Mouse (Mus musculus) mouse trophoblast stem cell (cell line): ENCODE measurements around the gene Gm13199.

Source experiments
- in situ Hi-C, 2 experiments: fragments of 300-500 bp; cut with MseI, MboI; formaldehyde crosslinking; loops; 2 replicates in 1 of 2; 3 replicates in 1 of 2; pipeline ENCODE4 v1.15.1; 2025

The Gm13199 gene

DNA sequence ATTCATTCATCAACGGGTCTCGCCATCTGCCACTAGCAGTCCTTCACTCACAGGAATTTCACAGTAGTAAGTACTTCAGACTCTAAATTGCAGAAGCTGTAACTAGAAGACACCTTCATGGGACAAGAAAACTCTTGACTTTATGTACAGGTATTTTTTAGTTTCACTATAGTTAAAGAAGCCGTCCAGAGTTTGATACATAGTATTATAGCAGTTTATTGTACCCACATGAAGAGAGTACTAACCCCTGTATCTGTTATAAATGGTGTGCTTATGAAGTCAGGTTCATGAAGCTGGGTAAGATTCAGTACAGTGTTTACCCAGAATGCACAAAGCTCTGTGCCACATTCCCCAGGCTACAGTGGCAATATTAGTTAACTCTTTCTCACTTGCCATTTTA, at the start of gene Gm13199:
Gene Gm13199 (minus strand): TSS at position 101 of the 400 bp plus-strand sequence.
- in situ Hi-C loops: no loop called here

DNA sequence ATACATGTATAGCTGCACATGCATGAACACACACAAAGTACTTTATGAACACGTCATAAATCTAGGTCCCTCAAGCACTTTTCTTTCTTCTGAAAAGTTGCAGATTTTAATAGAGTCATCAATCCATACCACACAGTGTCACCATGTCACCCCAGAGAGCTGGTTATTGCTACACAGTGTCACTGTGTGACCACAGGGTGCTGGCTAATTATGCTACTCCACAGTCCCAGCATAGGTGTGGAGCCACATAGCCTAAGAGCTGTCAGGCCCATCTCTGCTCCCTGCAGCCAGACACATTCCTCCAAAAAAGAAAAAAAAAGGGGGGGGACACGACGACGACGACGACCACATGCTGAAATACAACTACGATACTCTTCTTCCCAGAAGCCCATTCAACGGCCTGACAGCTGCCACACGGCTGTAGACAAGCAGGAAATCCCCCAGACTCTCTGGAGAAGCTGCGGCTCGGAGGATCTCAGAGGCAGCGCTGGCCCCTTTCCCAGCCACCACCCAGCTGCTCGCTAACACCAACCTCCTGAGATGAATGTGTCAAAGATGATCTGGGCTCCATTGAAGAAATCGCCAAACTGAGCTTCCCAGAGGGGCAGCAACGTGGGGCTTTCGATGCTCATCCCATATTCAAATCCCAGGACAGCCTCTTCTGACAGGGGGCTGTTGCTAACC, 48.7 kb upstream of the Gm13199 start:
- in situ Hi-C loops: no loop called here

DNA sequence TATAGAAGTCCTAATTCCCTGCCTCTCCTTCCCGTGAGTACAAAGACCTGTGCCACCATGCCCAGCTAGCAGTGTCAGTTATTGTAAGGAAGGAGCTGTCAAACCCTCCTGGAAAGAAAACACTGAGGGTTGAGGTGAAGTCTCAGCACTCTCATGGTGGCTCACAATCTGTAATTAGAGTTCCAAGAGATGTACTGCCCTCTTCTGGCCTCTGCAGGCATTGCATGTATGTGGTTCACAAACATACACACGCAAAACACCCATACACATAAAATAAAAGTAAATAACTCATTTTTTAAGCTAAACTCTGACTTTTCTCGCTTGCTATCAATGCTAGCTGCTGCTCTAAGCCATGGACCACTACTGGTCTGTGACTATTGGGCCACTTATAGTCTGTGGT, 43.9 kb upstream of the Gm13199 start:
- in situ Hi-C loops: no loop called here

DNA sequence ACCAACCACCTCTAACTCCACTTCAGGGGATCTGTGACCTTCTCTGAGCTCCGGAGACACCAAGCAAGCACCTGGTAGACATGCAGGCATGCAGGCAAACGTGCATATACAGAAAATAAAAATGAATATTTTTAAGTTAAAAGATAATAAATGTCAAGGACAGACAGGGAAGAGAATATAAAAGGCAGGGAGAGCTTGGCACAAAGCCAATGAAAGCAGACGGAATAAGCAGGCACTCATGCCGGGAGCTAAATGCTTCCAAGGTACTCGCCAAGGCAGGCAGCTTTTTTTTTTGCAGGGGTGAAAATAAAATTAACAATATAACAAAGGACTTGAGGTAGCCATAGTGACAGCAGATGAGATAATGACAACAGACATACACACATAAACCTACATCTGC, 43.4 kb upstream of the Gm13199 start:
- in situ Hi-C loops: no loop called here

GRCm38 (mm10) chr2:5900145-5900544, 37.4 kb upstream of the Gm13199 start:
- in situ Hi-C loops: no loop called here

DNA sequence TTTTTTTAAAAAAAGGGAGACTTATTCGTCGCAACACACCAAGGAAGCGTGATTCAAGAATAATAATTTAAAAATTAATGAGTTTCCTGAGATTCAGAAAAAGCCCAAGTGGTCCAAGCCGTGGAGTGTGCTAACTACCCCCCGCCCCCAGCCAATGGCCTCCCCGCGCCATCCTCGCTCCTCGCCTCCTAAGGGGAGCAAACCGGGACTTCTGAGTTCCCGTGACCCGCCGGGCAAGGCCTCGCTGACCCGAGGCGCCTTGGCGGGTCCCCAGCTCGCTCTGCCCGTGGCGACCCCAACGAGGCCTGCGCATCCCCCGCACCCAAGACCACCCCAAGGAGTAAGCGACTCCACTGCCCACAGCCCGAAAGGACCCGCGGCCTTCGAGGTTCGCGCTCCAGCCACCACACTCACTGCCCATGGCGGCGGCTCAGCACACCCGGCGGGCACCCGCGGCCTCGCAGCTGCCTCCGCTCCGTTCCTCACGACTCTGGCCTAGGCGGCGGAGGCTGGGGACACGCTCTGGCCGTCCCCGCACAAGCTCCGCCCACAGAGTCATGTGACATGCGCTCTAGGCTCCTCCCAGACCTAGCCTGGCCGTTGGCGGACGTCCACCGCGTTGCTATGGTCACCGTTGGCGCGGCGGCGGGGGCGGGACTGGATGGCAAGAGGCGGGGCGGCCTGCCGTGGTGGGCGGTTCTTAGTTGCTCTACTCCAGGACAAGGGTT, 32.3 kb upstream of the Gm13199 start, which contains the start of gene Sec61a2:
Gene Sec61a2 (minus strand): TSS at position 590 of the 728 bp plus-strand sequence.
- in situ Hi-C loops: no loop called here

GRCm38 (mm10) chr2:5894296-5894695, 31.6 kb upstream of the Gm13199 start:
- in situ Hi-C loops: no loop called here

- in situ Hi-C loops: no loop called here
Observed at GRCm38 (mm10) chr2:5889412-5889811, 26.7 kb upstream of the Gm13199 start.

GRCm38 (mm10) chr2:5888865-5889264, 26.1 kb upstream of the Gm13199 start:
- in situ Hi-C loops: no loop called here

DNA sequence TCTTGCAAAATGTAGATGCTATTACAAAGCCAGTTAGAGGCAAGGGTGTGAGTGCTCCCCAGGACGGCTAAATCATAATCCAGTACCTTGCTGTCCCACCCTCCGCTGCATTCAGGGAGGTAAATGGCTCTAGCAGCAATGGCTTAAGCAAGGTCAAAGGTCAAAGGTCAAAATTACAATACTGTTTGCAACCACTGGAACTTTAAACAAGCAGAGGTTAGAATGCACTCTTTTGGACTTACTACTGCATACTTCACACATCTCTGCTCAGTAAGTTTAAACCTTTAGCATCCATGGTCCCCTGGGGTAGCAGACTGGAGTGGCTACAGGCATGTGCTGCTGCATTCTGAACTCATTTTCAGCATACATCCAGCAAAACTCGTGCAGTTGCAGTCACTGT, 14.7 kb upstream of the Gm13199 start:
- in situ Hi-C loops: no loop called here

DNA sequence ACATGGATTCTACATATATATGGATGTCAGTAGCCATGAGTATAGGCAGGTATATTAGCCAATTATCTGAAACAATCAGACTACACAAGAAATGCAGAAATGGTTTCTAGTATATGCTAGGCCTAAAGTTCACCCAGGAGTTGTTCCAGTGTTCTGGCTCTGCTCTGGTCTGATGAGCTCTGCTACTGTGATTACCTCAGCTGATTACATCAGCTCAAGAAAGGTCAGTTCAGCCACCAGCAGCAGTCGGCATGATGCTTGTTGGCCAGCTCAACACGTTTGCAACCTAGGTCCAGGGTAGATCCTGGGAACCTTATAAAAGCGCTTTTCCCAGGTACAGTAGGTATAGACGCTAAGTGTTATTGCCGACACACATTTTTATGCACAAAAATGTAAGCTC, 7.0 kb upstream of the Gm13199 start:
- in situ Hi-C loops: no loop called here

- in situ Hi-C loops: no loop called here
Observed at GRCm38 (mm10) chr2:5867681-5868080, 4.9 kb upstream of the Gm13199 start.

DNA sequence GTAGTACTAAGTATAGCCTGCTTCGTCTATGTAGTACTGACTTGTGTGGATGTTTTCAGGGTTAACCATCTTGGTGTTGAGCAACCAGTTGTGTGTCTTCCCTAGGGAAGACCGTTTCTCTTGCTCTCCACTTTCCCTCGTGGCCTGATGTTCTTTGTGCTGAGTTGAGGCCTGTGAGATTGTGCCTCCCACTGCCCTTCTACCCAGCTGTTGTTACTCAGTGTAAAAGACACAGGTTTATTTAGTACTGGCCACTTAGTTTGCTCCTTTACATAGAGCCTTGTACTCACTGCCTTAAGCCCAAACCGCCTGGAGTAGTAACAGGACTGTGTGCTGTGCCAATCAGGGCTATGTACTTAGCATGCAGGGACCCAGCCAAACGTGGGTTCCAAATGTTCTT, 10.9 kb downstream of the Gm13199 start:
- in situ Hi-C loops: no loop called here

- in situ Hi-C loops: no loop called here
Observed at GRCm38 (mm10) chr2:5851116-5851515, 11.6 kb downstream of the Gm13199 start.

DNA sequence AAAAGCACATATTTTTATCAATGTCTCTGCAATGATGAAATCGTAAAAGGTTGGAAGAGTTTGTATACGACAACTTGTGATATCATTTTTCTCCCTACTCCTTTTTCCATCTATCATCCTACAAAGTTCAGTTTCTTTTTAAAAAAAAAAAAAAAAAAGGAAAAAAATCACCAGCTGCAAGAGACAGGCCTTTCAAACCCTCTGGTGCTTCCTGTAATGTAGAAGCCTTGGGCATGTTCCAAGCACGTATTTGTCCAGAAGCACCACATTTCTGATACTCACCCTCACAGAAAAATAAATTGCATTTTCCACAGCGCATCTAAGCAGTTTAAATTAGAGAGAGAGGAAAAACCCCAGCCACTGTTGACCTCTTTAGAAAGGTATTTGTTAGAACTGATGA, 16.9 kb downstream of the Gm13199 start:
- in situ Hi-C loops: no loop called here

DNA sequence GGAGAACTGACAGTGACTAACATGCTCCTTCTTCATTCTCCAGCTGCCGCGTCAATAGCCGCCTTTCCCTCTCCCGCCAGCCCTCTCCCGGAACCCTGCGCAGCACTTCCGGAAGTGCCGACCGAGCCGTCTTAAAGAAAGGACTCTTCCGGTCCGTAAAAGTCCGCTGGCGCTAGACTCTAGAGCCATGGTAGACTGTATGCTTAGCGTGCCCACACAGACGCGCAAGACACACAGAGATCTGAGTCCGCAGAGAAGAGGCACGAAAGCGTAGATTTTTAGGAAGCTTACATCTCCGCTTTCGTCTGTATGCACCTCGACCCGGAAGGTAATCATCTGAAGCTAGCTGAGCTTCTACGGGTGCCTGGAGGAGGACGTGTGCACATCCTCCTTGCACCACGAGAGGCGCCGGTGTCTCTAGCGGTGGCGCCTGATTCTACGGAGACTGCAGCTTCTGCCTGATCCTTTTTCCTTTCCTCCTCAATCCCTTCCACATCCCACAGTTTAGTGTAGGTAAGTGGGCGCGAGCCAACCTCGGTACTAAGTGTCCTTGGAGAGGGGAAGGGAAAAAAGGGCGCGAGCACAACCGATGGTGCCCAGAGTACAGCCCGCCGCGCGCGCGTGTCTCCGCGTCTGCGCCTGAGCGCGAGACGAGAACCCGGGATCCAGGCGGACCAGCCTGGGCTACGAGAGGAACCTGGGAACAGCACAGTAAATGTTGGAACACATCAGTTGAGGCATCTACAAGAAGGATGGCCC, 17.7 kb downstream of the Gm13199 start, which contains the start of the genes Nudt5 and Cdc123:
Gene Nudt5 (plus strand): TSS at position 147 of the 759 bp plus-strand sequence.
Gene Cdc123 (minus strand): TSS at position 292 of the 759 bp plus-strand sequence.
- in situ Hi-C loops: no loop called here

GRCm38 (mm10) chr2:5844181-5844872, 18.4 kb downstream of the Gm13199 start:
- in situ Hi-C loops: no loop called here

- in situ Hi-C loops: no loop called here
Observed at GRCm38 (mm10) chr2:5840815-5841214, 21.9 kb downstream of the Gm13199 start.

DNA sequence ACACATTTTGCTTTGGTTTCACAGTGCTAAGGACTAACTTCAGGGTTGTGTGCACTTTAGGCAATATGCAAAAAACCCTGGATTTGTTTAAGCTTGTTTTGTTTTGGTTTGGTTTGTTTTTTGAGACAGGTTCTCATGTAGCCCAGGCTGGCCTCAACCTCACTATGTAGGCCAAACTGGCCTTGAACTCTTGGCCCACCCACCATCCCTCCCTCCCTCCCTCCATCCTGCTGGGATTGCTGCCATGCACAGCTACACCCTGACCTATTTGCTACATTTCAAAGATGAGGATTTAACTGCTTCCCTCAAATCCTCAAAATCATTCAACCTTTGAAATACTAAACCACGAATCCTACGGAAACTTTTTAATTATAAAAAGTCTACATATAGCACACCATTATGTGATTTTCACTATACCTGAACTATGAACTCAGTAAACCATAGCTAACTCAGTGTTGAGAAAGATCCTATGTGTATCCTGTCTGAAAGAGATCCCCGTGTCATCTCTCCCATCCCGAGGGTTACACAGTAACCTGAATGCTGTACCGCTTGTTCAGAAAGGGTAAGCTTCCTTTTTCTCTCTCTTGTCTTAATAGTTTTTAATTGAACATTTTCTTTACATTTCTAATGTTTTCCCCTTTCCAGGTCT, 37.3 kb downstream of the Gm13199 start:
- in situ Hi-C loops: no loop called here

GRCm38 (mm10) chr2:5824685-5825084, 38.0 kb downstream of the Gm13199 start:
- in situ Hi-C loops: no loop called here

GRCm38 (mm10) chr2:5824213-5824612, 38.5 kb downstream of the Gm13199 start:
- in situ Hi-C loops: no loop called here
